Mouse (Mus musculus): ENCODE results near the gene Tspan18. TPM values are rescaled to one million over a fixed set of nuclear protein-coding genes. Genes with fewer than 3 reads are reported as not detected.

Gene Tspan18
- polyA plus RNA-seq, 1 experiment = 158 TPM

DNA sequence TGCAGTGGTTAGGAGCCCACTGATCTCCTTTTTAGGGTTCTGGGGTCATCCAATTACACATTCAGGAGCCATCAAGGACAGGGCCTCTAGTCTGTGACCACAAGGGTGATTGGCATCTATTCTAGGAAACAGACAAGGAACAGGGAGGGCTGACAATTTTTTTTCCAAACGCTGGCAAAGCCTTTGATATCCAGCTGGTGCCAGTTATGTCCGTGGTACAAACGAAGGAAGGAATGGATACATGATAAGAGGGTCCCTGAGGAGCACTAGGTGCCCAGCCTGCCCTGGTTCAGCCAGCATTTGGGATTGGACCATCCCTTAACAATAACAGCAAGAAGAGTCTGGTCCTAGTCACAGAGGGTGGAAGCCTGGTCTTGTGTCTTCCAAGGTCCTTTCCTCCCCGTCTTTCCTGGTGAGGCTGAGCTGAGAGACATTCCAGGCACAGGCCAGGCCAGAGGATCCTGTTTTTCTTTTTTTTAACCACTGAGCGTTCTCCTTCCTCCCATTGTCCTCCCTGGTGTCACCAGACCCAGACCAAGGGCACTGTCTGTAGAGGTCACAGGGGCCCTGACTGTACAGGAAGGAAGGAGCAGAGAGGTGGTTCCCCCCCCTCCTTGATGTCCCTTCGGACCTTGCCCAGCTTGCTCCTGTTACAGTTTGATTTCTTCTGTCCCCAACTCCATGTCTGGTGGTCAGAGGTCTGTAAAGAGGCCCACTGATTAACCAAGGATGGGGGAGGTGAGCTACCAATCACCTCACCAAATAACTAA lies 72.6 kb downstream of the Tspan18 start:
- peak; percentile 12 for DNase-seq
- no peak overlapping the region for H3K4me3 ChIP-seq (replicated peaks; ENCODE audit: extremely low read depth, low read depth, low read length)
- WGBS = 41% methylated on average over 6 of the region's 6 CpGs
- peaks cover 28% of the 10 kb centered on the region for H3K4me1 ChIP-seq (ENCODE audit: control insufficient read depth, insufficient read depth, low read length)
- TF ChIP-seq CTCF (IDR thresholded peaks at IDR 0.05; ENCODE audit: insufficient read depth, low read length) = no peak
- TF ChIP-seq POLR2A (IDR thresholded peaks at IDR 0.05; ENCODE audit: borderline replicate concordance, extremely low read depth, low read depth, low read length) = no peak

DNA sequence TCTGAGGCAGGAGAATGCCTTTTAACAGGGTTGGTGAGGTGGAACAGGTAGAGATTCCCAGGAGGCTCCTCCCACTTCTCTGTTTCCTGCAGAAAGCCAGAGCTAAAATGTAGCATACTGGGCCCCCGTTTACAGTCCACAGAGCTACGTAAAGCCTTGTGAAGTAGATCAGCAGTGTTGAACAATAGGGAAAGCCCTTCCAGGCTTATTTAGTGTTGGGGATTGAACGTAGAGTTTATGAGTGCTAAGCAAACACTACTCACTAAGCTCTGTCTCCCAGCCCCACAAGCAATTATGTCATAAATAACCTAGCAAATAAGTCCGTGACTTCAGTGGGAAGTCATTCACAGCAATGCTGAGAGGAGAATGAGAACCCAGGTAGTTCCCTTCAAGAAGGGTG lies 76.7 kb downstream of the Tspan18 start:
- TF ChIP-seq CTCF (IDR thresholded peaks at IDR 0.05; ENCODE audit: insufficient read depth, low read length) = no peak
- no peak for TF ChIP-seq POLR2A (IDR thresholded peaks at IDR 0.05; ENCODE audit: borderline replicate concordance, extremely low read depth, low read depth, low read length)
- WGBS = 39% methylated on average over 4 of the region's 4 CpGs
- Histone ChIP-seq H3K4me3 (replicated peaks; ENCODE audit: extremely low read depth, low read depth, low read length) (no peak overlapping the region), H3K4me1 (ENCODE audit: control insufficient read depth, insufficient read depth, low read length) (peaks cover 30% of the 10 kb centered on the region)
- DNase-seq = no peak

DNA sequence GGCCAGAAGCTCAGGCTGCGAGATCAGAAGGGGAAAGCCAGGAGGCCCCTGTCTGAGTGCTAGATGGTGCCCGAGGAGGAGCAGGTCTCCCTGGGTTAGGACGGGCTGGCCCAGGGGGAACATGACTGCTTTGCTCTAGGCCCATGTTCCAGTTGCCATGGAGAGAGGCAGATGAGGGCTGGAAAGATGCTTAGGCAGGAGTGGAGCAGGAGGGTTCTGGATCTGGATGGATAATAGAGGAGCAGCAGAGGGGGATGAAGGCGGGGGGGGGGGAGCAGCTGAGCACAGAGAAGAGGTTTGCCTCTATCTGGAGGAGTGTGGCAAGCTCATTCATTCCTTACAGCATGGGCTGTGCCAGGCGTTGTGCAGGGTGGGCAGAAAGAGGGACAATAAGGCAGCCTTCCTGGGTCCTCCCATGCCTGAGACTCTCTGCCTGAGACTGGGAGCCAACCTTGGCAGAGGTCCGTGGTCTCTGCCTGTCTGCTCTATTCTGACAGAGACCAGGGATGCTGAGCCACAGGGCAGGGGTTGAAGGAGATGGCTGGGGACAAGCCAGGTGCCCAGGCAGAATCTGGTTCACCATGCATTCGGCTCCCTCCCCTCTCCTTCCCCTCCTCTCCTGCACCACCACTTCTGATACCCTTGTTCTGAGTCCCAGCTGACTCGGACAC lies 77.4 kb downstream of the Tspan18 start:
- TF ChIP-seq CTCF (IDR thresholded peaks at IDR 0.05; ENCODE audit: insufficient read depth, low read length) = no peak
- no peak for TF ChIP-seq POLR2A (IDR thresholded peaks at IDR 0.05; ENCODE audit: borderline replicate concordance, extremely low read depth, low read depth, low read length)
- Histone ChIP-seq H3K4me1 (ENCODE audit: control insufficient read depth, insufficient read depth, low read length) (peaks cover 24% of the 10 kb centered on the region), H3K4me3 (replicated peaks; ENCODE audit: extremely low read depth, low read depth, low read length) (no peak overlapping the region)
- DNase-seq = no peak
- WGBS = 65% methylated on average over 8 of the region's 8 CpGs

DNA sequence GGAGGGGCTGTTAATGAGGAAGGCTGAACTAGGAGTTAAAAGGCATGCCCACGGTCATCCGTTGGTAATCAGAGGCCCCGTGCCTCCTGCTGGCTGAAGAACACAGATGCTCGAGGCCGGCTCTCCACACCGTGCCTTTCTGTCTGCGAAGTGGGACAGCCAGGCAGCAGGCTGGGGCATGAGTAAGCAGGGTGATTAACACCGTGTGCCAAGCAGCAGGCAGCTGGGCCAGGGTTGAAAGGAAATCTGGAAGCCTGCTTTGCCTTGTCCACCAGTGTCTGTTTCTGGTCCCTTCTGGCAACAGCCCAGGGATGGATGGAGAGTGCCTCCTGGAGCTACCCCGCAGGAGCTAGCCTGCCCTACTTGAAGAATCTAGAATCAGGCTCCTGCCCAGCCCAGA lies 81.9 kb downstream of the Tspan18 start:
- Histone ChIP-seq H3K4me3 (replicated peaks; ENCODE audit: extremely low read depth, low read depth, low read length) (no peak overlapping the region), H3K4me1 (ENCODE audit: control insufficient read depth, insufficient read depth, low read length) (peaks cover 6% of the 10 kb centered on the region)
- DNase-seq = no peak
- 39% methylated on average over 9 of the region's 9 CpGs for WGBS
- TF ChIP-seq POLR2A (IDR thresholded peaks at IDR 0.05; ENCODE audit: borderline replicate concordance, extremely low read depth, low read depth, low read length) (no peak), CTCF (IDR thresholded peaks at IDR 0.05; ENCODE audit: insufficient read depth, low read length) (no peak)

DNA sequence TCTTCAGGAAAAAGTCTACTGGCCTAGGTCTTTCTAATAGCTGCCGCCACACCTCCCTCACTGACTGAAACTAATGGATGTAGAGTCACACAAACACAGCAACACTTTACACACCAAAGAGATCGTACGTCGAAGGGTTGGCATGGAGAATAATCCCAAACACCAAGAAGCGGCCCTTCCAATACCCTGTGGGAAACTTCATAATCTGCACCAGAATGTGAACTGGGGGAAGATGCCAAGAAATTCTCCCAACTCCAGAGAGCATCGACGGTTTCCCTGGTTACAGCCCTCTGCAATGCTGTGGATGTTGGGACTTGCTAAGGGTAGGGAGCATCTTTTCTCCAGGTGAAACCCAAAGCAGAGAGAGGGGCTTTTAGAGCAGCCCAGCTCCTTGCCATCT lies 83.7 kb downstream of the Tspan18 start:
- WGBS = 88% methylated on average over 7 of the region's 7 CpGs
- H3K4me3 ChIP-seq (replicated peaks; ENCODE audit: extremely low read depth, low read depth, low read length) = no peak overlapping the region
- H3K4me1 ChIP-seq (ENCODE audit: control insufficient read depth, insufficient read depth, low read length) = peaks cover 2% of the 10 kb centered on the region; the same call in 1 of the 2 replicates
- TF ChIP-seq POLR2A (IDR thresholded peaks at IDR 0.05; ENCODE audit: borderline replicate concordance, extremely low read depth, low read depth, low read length) (no peak), CTCF (IDR thresholded peaks at IDR 0.05; ENCODE audit: insufficient read depth, low read length) (no peak)
- DNase-seq = no peak

DNA sequence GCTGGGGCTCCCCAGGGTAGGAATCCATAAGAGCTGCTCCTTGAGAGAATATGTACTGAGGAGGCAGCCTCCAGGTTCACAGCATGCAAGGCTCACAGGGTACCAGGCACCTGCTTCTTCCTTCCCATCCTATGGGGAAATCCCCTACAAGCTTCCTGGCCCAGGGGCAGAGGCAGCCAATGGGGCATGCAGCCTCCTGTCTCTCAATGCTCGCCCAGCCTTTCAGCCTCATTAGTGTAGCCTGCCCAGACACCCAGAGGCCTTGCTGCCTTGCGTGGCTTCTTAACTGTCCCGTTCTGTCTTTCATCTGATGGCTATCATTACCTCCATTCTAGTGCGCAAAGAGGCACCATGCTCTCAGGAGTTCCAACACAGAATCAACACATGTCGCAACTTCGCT lies 85.2 kb downstream of the Tspan18 start:
- no peaks in the 10 kb centered on the region for H3K4me1 ChIP-seq (ENCODE audit: control insufficient read depth, insufficient read depth, low read length)
- 84% methylated on average over 6 of the region's 6 CpGs for WGBS
- DNase-seq = no peak
- H3K4me3 ChIP-seq (replicated peaks; ENCODE audit: extremely low read depth, low read depth, low read length) = no peak overlapping the region
- TF ChIP-seq CTCF (IDR thresholded peaks at IDR 0.05; ENCODE audit: insufficient read depth, low read length) (no peak), POLR2A (IDR thresholded peaks at IDR 0.05; ENCODE audit: borderline replicate concordance, extremely low read depth, low read depth, low read length) (no peak)

DNA sequence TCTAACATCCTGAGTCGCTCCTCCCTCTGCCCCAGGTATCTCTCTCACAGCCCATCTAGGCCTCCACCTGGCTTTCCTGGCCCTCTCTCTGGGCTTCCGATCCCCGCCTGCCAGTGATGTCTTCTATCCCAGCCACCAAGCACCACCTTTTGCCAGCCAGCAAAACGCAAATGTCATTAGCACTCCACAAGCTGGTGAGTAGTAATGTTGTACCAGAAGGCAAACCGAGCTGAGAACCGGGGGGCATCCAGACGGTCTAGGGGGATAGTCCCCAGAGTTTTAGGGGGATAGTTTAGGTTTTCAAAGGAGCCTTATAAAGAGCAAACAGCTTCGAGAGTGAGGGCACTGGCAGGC lies 90.2 kb downstream of the Tspan18 start:
- TF ChIP-seq CTCF (IDR thresholded peaks at IDR 0.05; ENCODE audit: insufficient read depth, low read length) (no peak), POLR2A (IDR thresholded peaks at IDR 0.05; ENCODE audit: borderline replicate concordance, extremely low read depth, low read depth, low read length) (no peak)
- DNase-seq = no peak
- 87% methylated on average over 8 of the region's 8 CpGs for WGBS
- Histone ChIP-seq H3K4me1 (ENCODE audit: control insufficient read depth, insufficient read depth, low read length) (no peaks in the 10 kb centered on the region), H3K4me3 (replicated peaks; ENCODE audit: extremely low read depth, low read depth, low read length) (no peak overlapping the region)

DNA sequence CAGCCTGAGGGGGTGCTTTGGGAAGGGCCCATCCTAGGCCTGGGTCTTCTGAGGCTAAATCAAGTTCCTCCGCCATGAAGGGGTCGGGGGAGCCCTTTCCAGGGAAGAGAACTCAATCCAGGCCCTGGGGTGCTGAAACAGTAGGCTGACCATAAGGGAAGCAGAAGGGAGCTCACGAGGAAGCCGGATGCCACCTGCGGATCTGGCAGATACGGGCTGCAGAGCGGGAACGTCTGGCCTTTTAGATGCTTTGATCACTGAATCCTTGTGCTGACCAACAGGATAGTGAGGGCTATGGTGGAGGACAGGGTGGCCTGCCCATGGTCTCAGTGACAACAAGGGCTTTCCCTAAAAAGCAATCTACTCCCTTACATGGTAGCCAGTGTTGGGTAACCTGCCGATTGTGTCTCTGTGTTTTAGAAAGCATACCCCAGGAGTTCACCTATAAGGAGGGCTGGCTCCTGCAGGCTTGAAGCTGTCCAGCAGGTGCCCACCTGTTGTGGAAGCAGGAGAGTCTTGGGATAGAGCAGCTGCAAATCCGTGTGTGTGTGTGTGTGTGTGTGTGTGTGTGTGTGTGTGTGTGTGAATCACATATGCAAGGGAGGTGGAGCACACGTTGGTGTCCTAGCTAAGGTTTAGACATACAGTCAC lies 90.7 kb downstream of the Tspan18 start:
- no peak overlapping the region for H3K4me3 ChIP-seq (replicated peaks; ENCODE audit: extremely low read depth, low read depth, low read length)
- DNase-seq = no peak
- TF ChIP-seq POLR2A (IDR thresholded peaks at IDR 0.05; ENCODE audit: borderline replicate concordance, extremely low read depth, low read depth, low read length) (no peak), CTCF (IDR thresholded peaks at IDR 0.05; ENCODE audit: insufficient read depth, low read length) (no peak)
- H3K4me1 ChIP-seq (ENCODE audit: control insufficient read depth, insufficient read depth, low read length) = no peaks in the 10 kb centered on the region
- 80% methylated on average over 11 of the region's 11 CpGs for WGBS

DNA sequence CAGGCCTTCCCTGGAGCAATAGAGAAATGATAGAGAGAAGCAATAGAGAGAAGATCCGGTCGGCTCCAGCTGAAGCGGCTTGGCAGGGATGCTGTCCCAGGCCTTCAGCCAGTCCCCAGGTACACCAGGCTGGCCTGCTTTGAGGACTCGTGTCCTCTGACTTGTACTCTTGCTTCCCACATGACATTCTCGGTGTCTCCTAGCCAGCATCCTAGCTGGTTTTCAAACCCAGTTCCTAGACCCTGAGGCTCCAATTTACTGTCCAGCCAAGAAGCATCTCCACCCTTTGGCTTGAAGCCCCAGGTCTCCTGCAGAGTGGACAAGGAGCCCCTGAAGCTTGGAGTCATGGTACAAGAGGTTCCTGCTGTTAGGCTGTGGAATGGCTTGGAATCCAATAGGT lies 92.1 kb downstream of the Tspan18 start:
- no peak for DNase-seq
- Histone ChIP-seq H3K4me1 (ENCODE audit: control insufficient read depth, insufficient read depth, low read length) (no peaks in the 10 kb centered on the region), H3K4me3 (replicated peaks; ENCODE audit: extremely low read depth, low read depth, low read length) (no peak overlapping the region)
- WGBS = 84% methylated on average over 5 of the region's 5 CpGs
- TF ChIP-seq POLR2A (IDR thresholded peaks at IDR 0.05; ENCODE audit: borderline replicate concordance, extremely low read depth, low read depth, low read length) = no peak

Measured in lung, adult 2 months (tissue).